Mouse (Mus musculus) small intestine, adult 2 months (tissue): ENCODE measurements around the gene Armc2. TPM values are rescaled to one million over a fixed set of nuclear protein-coding genes. Genes with fewer than 3 reads are reported as not detected.

Experiments used
- H3K27ac ChIP-seq: fragments of 200-500 bp; 2 replicates; pipeline ENCODE4 v1.5.1; 2012; ENCODE audit warnings: low read depth, low read length, control low read depth, inconsistent platforms; ENCODE audit not compliant: insufficient read depth
- H3K27me3 ChIP-seq: fragments of 200-500 bp; 2 replicates; pipeline ENCODE4 v1.6.1; 2012; ENCODE audit warnings: mild to moderate bottlenecking, moderate library complexity, low read length, inconsistent platforms; ENCODE audit not compliant: control insufficient read depth, insufficient read depth
- H3K36me3 ChIP-seq: fragments of 200-500 bp; 2 replicates; pipeline ENCODE4 v1.6.1; 2012; ENCODE audit warnings: mild to moderate bottlenecking, low read length, control low read depth, inconsistent platforms; ENCODE audit not compliant: control insufficient read depth, insufficient read depth
- H3K4me1 ChIP-seq: fragments of 200-500 bp; 2 replicates; pipeline ENCODE4 v1.6.1; 2012; ENCODE audit warnings: low read length, inconsistent platforms, mixed read lengths; ENCODE audit not compliant: control insufficient read depth, insufficient read depth, insufficient read length
- H3K4me3 ChIP-seq: fragments of 200-500 bp; 2 replicates; pipeline ENCODE4 v1.5.1; 2012; ENCODE audit warnings: low read depth, mild to moderate bottlenecking, control low read depth, inconsistent platforms, low read length, moderate library complexity
- CTCF ChIP-seq: fragments of 200-500 bp; IDR thresholded peaks from 2 replicates; pipeline ENCODE4 v1.5.1; 2012; ENCODE audit warnings: low read depth, mild to moderate bottlenecking, control low read depth, inconsistent platforms, low read length, moderate library complexity, mixed read lengths; ENCODE audit not compliant: insufficient replicate concordance, insufficient read length; ENCODE audit errors: extremely low read depth
- POLR2A ChIP-seq: fragments of 200-500 bp; IDR thresholded peaks from 2 replicates; pipeline ENCODE4 v1.6.1; 2012; ENCODE audit warnings: low read depth, mild to moderate bottlenecking, control low read depth, inconsistent platforms, low read length, moderate library complexity
- WGBS: fragments of 180-500 bp; shearing (Covaris S2); methylation state at CpG from one replicate; pipeline ENCODE4 v1.1.7; 2018; 5-methylcytosine and 5-hydroxymethylcytosine counted together
- polyA plus RNA-seq: library from polyadenylated mRNA; depleted of rRNA; stranded (reverse); fragments of >200 nt; gene quantifications from 2 replicates; pipeline ENCODE4 v1.2.3, GENCODE M21; 2012

The Armc2 gene
- polyA plus RNA-seq, 1 experiment, result 0.60 TPM

DNA sequence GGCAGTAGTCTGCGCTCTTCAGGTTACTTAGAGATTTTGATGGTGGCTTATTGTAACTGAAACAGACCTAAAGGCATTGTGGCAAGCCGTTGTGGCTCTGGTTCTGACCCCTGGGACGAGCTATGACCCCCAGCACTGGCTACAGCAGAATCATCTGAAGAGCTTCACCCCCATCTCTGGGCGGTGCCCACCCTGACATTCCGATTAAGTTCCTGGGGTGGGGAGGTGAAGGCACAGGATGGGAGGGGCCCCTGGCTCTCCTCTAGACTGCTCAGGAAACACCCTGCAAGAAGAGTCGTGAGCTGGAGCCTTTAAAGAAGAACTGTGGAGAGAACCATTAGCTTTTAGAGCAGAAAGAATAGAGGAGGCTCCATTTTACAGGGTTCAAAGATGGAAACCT is 6.2 kb upstream of the Armc2 start:
- TF ChIP-seq CTCF, result no peak
- no peak for TF ChIP-seq POLR2A
- no peaks in the 10 kb centered on the region for H3K36me3 ChIP-seq
- H3K27me3 ChIP-seq, result no peaks in the 10 kb centered on the region; the same call in 1 of the 2 replicates
- WGBS, result 64% methylated on average over 6 of the region's 6 CpGs
- no peak overlapping the region for H3K4me3 ChIP-seq
- H3K27ac ChIP-seq, result no peak overlapping the region
- no peaks in the 10 kb centered on the region for H3K4me1 ChIP-seq

DNA sequence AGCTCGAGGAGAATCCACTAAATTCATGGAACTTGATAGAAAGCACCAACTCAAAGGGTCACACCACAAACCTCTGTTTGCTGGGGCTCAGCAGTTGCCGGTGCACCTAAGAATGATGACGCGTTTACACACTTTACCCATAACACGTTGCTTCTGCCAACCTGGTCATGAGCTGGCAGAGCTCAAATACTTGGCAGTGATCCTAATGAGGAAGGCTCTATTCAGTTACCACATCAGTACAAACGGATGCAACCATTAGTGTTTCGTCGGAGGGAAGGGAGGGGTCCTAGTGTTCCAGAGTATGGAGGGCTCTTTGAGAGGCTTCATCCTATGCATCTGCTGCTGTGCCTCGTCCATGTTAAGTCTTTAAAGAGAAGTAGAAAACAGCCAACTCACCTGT is 3.3 kb upstream of the Armc2 start:
- Histone ChIP-seq H3K27ac (no peak overlapping the region), H3K4me3 (no peak overlapping the region), H3K4me1 (peaks cover 2% of the 10 kb centered on the region; the same call in 1 of the 2 replicates), H3K27me3 (0 out of 2 replicates have a peak, but pooled peaks cover 3% of the 10 kb centered on the region), H3K36me3 (no peaks in the 10 kb centered on the region)
- 62% methylated on average over 9 of the region's 9 CpGs for WGBS
- TF ChIP-seq POLR2A (no peak), CTCF (no peak)

DNA sequence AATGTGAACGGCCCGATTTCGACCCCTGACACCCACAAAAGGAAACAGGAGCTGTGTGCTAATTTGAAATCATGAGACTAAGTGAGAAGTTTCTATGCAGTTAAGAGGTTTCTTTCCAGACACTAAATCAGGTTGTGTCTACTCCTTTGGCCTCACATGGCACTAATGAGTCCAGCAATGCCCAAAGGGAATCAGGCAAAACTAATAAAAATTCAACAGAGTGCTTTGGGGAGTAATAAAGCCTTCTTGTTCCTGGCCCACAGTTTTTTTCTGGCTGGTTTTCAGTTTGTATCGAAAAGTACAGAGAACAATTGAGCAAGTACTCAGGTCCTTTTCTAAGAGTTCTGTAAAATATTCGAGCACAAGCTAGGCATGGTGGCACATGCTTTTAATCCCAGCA is 4.2 kb downstream of the Armc2 start:
- H3K27me3 ChIP-seq, result 0 out of 2 replicates have a peak, but pooled peaks cover 3% of the 10 kb centered on the region
- H3K36me3 ChIP-seq, result no peaks in the 10 kb centered on the region
- WGBS, result 84% methylated on average over 5 of the region's 5 CpGs
- TF ChIP-seq CTCF (no peak), POLR2A (no peak)
- H3K27ac ChIP-seq, result no peak overlapping the region
- H3K4me1 ChIP-seq, result peaks cover 2% of the 10 kb centered on the region; the same call in 1 of the 2 replicates
- no peak overlapping the region for H3K4me3 ChIP-seq

DNA sequence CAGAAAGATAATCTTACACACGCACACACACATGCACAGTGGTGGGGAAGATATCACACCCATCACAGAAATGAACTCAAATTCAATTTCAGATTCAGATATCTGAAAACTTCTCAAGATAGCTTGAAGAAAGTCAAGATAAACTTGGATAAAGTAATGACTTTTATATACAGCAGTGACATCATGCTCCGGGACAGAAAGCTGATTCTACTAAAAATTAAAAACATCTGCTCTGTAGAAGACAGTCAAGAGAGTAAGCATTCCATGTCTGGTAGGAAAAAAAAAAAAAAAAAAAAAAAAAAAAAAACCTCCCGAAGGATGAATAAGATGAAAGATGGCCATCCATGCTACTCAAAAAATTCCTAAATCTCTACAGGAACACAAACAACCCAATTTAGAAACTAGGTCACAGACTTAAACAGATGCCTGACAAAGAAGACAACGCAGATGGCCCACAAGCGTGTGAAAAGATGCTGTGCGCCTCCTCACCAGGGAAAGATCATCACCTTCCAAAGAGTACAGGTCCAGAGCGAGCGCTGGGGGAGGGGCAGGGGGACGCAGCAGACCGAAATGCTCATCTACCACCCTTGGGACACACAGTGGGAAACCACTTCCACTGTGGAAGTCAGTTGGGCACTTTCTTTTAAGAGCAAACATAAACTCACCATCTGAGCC is 7.3 kb downstream of the Armc2 start:
- TF ChIP-seq POLR2A (no peak), CTCF (no peak)
- no peak overlapping the region for H3K4me3 ChIP-seq
- H3K4me1 ChIP-seq, result no peaks in the 10 kb centered on the region
- WGBS, result 83% methylated on average over 10 of the region's 10 CpGs
- no peaks in the 10 kb centered on the region for H3K36me3 ChIP-seq
- H3K27me3 ChIP-seq, result no peaks in the 10 kb centered on the region
- H3K27ac ChIP-seq, result no peak overlapping the region

DNA sequence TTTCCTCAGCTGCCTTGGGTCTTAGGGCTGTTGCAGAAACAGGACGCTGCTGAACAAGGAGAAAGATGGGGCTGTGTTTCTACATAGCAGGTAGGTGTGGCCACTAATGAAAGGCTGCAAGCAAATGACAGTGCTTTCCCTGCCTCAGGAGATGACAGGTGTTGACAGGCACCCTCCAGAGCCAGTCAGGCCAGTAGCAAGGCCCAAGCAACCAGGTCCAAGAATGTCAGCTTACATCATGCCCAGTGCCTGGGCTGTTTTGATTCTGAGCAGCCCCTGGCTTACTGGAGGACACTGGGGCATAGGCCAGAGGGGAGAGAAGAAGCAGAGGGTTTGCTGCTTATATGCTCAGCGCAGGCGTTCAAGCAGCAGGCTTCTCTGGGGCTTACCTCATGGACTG is 13.0 kb downstream of the Armc2 start:
- TF ChIP-seq CTCF, result no peak
- no peak overlapping the region for H3K27ac ChIP-seq

DNA sequence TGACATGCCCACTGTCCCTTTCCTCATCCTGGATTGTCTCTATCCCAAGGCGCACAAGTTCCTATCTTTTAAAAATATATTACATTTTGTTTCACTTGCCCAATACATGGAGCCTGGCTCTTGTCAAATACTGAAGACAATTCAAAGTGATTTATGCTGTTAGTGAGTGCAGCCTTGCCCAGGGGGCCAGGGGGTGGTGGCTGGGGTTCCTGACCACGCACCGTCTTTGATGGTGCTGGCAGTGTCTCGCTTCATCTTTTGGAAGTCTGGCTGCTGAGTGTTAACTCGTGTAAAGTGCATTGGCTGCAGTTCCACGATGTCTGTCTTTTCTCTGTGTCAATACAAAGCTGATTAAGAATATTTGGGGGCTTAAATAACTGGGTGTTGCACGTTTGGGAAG is 13.6 kb downstream of the Armc2 start:
- no peaks in the 10 kb centered on the region for H3K27me3 ChIP-seq
- WGBS, result 74% methylated on average over 7 of the region's 7 CpGs
- no peaks in the 10 kb centered on the region for H3K4me1 ChIP-seq
- TF ChIP-seq CTCF, result no peak
- no peak for TF ChIP-seq POLR2A
- H3K36me3 ChIP-seq, result no peaks in the 10 kb centered on the region
- H3K27ac ChIP-seq, result no peak overlapping the region
- H3K4me3 ChIP-seq, result no peak overlapping the region

More for the DNA sequence above, 13.0 kb downstream of the Armc2 start:
- Histone ChIP-seq H3K36me3 (no peaks in the 10 kb centered on the region), H3K4me1 (no peaks in the 10 kb centered on the region), H3K4me3 (no peak overlapping the region), H3K27me3 (no peaks in the 10 kb centered on the region)
- 89% methylated on average over 3 of the region's 3 CpGs for WGBS

GRCm38 (mm10) chr10:42004056-42004455 is 14.2 kb downstream of the Armc2 start:
- H3K27me3 ChIP-seq, result no peaks in the 10 kb centered on the region
- H3K4me1 ChIP-seq, result no peaks in the 10 kb centered on the region
- 80% methylated on average over 1 of the region's 1 CpGs for WGBS
- no peak overlapping the region for H3K27ac ChIP-seq
- H3K36me3 ChIP-seq, result no peaks in the 10 kb centered on the region
- TF ChIP-seq CTCF (no peak), POLR2A (no peak)
- no peak overlapping the region for H3K4me3 ChIP-seq

GRCm38 (mm10) chr10:42003576-42003975 is 14.7 kb downstream of the Armc2 start:
- Histone ChIP-seq H3K27ac (no peak overlapping the region), H3K4me1 (no peaks in the 10 kb centered on the region), H3K27me3 (no peaks in the 10 kb centered on the region), H3K4me3 (no peak overlapping the region), H3K36me3 (no peaks in the 10 kb centered on the region)
- no peak for TF ChIP-seq POLR2A
- no peak for TF ChIP-seq CTCF
- 86% methylated on average over 1 of the region's 1 CpGs for WGBS
